Mouse (Mus musculus): ENCODE results near the gene Actn1.
"Not testable (repeated sequence)": the region's sequence is repeated elsewhere in the genome, so short reads cannot be mapped to it uniquely, and the experiment has no call there.

The Actn1 gene

DNA sequence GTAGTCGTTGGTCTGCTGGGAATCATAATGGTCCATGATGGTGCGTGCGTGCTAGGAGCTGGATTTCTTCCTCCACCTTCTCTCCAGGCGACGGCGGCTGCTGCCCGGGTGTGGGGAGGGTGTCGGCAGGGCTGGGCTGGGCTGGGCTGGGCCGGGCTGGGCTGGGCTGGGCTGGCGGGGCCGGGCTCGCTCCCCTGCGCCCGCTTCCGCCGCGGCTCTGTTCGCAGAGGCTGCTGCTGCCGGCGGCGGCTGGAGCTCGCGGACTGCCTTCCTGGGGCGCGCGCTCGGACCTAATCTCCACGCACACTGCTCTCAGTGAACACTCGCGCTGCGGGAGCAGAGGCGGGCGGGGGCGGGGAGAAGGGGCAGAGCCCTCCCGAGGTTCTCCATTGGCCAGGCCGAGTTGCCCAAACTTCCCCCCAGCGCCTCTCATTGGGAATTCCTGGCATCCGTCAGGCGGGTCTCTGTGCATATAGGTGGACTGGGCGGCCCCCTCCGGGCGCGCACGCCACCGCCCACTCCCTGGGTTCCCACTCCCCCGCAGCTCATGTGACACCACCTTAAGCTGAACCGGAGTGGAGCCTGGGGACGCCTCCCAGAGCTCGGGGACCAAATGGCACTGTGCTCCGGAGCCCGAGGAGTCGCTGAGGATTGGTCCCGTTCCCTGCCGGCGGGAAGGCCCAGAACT lies at the start of gene Actn1:
TSS of gene Actn1 (minus strand) at position 316 of the 688 bp plus-strand sequence.
- DNase-seq (ENCODE audit: low read depth, low spot score), result peak; percentile 75

GRCm38 (mm10) chr12:80307556-80307955 lies 47.4 kb upstream of the Actn1 start:
- no peak for DNase-seq (ENCODE audit: low read depth, low spot score)

- DNase-seq (ENCODE audit: low read depth, low spot score), result no peak
These were observed 44.3 kb upstream of the Actn1 start for GRCm38 (mm10) chr12:80304518-80304917.

GRCm38 (mm10) chr12:80300833-80301456 lies 40.8 kb upstream of the Actn1 start:
- no peak for DNase-seq (ENCODE audit: low read depth, low spot score)

- DNase-seq (ENCODE audit: low read depth, low spot score), result peak; percentile 28
These were observed 38.5 kb upstream of the Actn1 start for GRCm38 (mm10) chr12:80298714-80299113.

DNA sequence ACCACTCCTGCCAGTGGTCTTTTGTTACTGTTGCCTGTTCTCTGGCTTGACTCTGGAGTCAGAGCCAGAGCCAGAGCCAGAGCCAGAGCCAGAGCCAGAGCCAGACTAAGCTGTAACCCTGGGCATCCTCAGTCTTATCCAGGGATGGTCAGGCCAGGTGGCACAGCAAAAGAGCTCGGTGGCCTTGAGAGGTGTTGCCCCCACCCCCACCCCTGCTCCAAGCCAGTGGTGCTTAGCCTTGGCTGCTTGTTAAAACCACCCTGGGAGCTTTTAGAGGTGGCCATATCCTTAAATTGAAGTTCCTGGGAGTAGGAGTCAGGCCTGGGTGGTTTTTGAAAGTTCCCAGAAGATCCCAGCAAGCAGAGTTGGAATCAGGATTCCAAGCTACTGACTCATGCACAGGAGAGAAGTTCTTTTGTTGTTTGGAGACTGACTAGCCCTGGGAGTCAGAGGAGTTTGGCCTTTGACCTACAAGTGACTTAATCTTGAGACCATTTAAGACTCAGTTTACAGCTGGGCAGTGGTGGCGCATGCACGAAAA lies 31.8 kb upstream of the Actn1 start:
- DNase-seq (ENCODE audit: low read depth, low spot score), result no peak

DNA sequence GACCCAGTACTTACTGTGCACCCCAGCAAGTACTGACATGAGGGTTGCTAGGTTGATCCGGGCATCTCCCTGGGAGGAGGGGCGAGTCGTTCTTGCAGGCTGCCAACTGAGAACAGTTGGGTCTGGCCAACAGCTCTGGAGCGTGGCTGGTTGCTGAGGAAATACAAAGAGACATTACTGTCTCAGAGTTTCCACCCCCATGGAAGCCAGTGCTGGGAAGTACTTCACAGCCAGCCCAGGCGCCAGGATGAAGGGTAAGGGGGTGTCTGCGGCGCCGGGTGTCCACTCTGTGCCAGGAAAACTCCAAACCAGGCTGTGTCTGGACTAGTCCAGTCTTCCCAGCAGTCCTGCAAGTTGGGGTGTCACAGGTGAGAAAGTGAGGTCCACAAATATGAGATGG lies 30.8 kb upstream of the Actn1 start:
- no peak for DNase-seq (ENCODE audit: low read depth, low spot score)

DNA sequence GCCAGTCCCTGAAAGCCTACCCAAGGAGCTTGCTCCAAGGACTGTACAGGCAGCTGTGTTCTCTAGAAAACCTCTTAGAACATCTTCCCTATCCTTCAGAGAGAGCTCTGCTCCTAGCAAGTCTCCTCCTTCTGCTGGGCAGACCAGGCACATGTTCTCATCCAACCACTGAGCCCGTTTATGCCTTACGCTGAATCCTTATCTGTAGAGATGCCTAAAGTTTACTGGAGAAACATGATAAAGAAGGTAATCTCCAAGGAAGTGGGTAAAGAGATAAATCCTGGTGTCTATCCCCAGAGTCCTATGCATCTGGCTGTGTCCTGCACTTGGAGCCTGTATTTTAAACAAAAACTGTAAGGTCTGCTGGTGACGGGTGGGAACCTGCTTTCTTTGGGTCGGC lies 30.3 kb upstream of the Actn1 start:
- DNase-seq (ENCODE audit: low read depth, low spot score), result no peak

- no peak for DNase-seq (ENCODE audit: low read depth, low spot score)
These were observed 29.6 kb upstream of the Actn1 start for GRCm38 (mm10) chr12:80289722-80290121.

DNA sequence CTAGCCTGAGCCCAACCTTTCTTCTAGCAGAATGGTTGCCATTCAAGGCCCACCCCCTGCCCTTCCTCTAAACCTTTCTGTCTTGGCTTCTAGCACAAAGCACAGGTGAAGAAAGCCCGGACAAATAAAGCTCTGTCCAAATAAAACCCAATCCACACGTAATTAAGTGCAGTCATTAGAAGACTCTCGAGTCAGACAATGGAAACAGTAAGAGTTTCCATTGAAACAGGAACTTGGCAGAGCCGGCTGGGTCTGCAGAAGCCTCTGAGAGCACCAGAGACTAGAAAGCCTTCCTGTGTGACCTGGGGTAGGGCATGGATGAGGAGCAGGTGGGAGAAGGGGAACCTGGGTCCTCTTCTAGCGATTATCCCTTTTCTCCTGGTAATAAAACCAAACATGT lies 25.7 kb upstream of the Actn1 start:
- peak; percentile 42 for DNase-seq (ENCODE audit: low read depth, low spot score)

- not testable (repeated sequence) for DNase-seq (ENCODE audit: low read depth, low spot score)
These were observed 24.1 kb upstream of the Actn1 start for GRCm38 (mm10) chr12:80284251-80284650.

DNA sequence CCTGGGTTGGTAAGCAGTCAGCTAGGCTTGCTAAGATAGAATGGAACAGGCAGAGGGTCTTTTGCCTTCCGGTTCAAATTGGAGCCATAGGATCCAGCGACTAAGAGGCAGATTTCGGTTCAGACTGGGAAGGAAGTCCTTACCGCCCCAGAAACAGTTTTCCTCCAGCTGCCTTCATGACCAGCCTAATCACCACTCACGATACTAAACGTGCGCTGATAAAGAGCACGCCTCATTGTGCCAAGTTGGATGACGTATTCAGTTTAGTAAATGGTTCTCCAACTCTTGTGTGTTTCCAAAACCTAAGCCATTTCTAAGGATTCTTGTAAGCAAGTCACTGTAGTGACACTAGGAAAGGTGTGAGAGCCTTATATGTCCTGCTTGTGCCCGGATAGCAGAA lies 18.7 kb upstream of the Actn1 start:
- DNase-seq (ENCODE audit: low read depth, low spot score), result no peak

- DNase-seq (ENCODE audit: low read depth, low spot score), result no peak
These were observed 17.3 kb upstream of the Actn1 start for GRCm38 (mm10) chr12:80277428-80277827.

GRCm38 (mm10) chr12:80275187-80275820 lies 15.1 kb upstream of the Actn1 start:
- DNase-seq (ENCODE audit: low read depth, low spot score), result no peak

DNA sequence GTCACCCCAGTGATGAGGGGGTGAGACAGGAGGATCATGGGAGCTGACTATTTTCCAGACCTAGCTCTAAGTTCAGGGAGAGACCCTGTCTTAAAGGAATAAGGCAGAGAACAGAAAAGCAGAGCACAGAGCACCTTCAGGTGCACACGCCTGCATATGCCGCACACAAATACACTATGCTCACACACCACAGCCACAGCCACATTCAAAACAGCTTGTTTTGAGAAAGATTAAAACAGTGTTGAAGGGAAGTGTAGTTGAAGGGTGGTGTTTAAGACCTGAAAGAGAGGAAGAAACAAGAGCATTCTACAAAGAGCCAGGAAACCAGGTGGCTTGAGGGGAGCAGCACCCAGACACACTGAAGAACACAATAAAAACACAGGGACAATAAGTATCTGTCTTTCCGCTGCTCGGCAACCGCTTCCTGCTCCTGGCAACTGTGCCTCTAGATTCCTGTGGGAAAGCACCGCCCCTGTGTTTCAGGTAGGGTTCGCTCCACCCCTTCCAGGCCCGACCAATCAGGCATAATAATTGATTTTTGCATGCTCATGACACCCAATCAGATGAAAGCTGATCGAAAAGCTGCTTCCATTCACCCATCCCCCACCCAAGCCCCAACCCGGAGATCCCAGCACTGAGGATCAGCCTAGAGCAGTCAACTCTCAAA lies 13.0 kb upstream of the Actn1 start:
- DNase-seq (ENCODE audit: low read depth, low spot score), result peak; percentile 83

DNA sequence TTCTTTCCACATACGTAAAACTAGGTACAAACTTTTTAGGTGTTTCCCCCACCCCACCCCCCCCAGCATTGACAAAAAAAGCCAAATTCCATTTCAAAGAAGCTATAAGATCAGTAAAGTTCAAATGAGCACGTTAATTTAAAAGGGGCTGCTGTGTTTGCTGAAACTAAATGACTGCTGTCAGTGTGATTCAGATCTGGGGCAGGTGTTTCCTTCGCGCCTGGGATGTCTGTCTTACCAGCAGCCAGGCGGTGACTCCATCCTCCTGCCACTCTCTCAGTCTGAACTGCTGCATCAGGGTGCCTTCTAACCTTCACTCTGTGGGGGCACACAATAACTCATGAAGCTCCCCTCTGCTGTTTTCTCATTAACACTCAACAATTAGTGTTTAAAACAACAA lies 11.6 kb upstream of the Actn1 start:
- peak; percentile 69 for DNase-seq (ENCODE audit: low read depth, low spot score)

DNA sequence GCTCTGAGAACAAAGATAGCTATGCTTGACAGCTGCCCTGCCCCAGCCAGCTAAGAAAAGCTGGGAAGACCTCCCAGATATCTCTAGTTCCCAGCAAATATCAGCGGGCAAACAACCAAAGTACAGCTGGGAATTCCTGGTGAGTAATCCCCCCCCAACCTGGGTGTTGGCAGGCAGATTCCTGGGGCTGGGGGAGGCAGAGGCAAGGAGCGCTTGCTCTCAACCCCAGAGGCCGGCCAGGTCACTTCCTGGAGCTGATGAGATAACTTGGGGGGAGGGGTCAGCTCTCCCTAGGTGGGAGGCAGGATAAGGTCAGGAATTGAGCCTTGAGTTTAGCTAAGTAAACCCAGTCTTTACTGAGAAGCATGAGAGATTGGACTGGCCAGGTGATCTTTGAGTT lies 10.8 kb upstream of the Actn1 start:
- DNase-seq (ENCODE audit: low read depth, low spot score), result no peak

GRCm38 (mm10) chr12:80269303-80269702 lies 9.1 kb upstream of the Actn1 start:
- DNase-seq (ENCODE audit: low read depth, low spot score), result peak; percentile 29

DNA sequence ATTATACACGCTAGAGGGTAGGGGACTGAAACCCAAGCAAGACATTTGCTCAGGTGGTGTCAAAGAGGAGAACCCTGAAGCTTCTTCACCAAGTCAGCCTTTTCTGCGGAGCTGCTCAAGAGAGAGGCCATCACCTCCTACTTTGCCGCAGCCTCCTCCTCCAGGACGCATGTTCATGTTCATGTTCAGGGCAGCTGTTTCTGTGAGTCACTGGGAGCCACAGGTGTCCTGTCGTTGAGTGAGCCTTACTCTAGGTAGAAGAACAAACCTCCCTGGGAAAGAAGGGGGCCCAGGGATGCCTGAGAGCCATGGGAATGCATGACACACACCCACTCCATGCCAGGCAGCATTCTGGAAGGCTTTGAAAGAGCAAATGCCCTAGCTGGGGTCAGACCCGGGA lies 7.8 kb upstream of the Actn1 start:
- no peak for DNase-seq (ENCODE audit: low read depth, low spot score)

- DNase-seq (ENCODE audit: low read depth, low spot score), result peak; percentile 51
These were observed 4.2 kb upstream of the Actn1 start for GRCm38 (mm10) chr12:80264388-80264787.

DNA sequence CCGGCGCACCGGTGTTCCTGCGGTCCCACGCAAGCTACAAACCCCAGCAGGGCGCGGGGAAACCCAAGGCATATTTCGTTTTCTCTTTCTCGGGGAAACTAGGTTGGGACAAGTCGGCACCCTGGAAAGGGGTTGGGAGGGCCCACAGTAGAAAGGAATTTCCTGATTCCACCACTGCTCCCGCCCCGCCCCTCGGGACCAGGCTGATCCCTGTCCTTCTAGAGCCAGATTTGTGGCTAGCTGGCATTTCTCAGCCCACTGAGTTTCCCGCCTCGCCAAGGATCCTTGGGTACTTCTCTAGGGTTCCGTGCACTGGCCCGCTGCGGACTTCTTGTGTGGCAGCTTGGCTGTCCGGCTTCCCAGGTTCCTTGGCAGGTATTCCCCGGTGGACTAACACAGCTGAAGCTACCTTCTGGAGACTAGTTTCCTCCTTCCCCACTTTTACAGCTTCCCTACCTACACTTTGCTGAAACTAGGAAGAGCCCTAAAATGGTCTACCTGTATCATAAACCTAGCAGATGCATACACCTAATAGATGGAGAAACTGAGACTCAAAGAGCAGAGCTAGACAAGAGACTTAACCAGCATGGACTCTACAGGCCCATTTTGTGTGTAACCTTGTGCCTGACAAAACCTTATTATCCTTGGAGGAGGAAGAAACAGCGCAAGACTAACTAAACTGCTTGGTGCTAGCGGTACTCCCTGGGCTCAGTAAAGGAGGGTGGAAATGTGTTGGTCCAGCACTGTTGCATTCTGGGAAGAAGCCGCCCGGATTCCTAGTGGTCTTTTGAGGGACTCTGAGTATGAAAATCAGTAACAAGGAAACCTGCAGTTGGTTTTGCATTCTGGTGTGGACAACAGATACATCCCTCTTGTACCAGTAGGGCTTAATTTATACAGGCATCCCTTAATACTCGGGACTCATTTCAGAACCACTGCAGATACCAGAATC lies 849 bp upstream of the Actn1 start:
- no peak for DNase-seq (ENCODE audit: low read depth, low spot score)

Measured in CD4-positive helper T cell, adult 2 months (primary cell).